Mouse (Mus musculus) urinary bladder, postnatal 25 days (tissue): Measurements from ENCODE around the gene Kcnip1.

Experiments used
- DNase-seq: peaks from one replicate; pipeline ENCODE4 v3.0.0; 2022; ENCODE audit warnings: low spot score

The Kcnip1 gene

DNA sequence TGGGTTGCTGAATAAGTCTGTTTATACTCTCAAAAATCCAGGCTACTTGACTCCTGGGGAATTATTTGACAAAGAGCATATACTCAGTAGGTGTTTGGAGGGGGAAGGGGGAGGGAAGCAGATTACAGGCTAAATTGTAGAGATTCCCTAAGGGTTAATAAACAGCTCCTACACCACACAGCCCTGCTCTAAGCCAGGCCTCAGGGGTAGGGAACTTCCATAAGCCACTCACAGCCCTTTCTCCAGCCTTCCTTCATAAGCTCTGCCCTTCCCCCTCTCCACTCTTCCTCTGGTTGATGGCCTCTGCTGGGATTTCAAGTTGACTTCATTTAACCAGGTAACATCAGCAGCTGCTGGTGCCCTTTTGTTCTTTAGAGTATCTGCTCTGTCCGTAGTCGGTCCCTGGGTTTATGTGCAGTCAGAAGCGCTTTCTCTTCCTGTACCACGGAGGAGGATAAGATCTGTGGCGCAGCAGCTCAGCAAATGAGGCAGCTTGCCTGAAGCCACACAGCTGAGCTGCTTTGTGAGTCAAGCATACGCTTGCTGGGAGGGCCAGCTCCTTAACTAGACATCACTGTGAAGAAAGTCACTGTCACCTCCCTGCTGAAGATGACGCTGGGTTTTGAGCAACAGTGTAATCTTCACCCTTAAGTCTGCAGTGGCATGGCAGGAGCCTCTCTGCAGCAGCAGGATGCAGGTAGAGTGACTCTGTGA, 54.2 kb downstream of the Kcnip1 start:
- DNase-seq: no peak

DNA sequence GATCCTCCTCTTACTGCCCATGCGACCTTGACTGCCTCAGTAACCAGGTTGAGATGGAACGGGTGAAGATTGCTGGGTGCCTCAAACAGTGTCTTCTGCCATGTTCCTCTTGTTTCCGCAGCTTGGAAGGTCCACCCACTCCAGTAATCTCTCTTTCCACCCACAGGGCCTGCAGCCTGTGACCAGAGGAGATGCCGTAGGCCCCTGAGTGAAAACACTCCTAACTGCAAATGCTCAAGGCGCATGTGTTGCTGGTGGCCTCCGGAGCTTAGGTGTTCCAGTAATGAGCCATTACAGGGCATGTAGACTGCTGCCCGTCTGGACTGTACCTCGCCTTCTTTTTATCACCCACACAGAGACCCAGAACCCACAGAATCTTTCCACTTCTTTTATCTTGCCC, 55.3 kb downstream of the Kcnip1 start:
- no peak for DNase-seq

DNA sequence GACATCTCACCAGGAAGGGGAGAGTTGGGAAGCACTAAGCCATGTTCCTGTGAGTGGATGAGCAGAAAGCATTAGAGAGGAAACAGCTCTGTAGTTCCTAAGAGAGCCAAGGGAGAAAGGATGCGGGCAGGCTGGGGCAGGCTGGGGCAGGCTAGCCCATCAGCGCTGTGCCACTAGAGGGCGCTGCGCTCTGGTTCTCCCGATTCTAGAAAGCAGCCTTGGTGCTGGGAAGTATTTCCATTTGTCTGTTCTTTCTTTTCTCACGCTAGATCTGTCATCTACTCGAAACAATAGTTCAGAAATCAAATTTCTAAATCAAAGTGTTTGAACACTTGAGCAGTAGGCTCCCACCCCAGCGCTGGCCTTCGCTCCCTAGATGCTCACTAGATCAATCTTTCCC, 58.7 kb downstream of the Kcnip1 start:
- no peak for DNase-seq

DNA sequence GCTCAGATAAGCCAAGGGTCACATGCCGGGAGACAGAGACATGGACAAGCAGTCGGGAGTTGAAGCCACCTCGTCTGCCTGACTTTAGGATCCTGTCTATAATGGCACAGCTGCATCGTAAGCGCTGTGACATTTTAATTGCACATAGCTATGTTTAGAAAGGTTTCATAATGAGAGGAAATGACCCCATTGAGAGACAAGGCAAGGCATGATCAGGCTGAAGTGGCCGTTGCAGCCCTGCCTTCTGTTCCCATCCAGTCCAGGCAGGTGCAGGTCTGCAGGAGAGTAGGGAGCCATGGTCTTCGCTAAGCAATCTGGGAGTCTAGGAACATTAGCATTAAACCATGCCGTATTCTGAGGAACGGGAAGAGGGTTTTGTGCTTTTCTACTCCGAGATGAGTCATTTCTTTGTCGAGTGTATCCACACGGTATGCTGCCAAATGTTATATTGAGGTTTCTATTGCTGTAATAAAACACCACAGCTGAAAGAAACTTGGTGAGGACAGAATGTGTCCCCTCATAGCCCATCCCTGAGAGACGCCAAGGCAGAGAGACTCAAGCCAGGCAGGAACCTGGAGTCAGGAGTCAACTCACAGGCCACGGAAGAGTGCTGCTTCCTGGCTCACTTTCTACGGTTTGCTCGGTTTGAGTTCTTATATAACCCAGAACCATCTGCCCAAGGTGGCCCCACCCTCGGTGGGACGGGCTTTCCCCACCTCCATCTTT, 60.4 kb downstream of the Kcnip1 start:
- no peak for DNase-seq

DNA sequence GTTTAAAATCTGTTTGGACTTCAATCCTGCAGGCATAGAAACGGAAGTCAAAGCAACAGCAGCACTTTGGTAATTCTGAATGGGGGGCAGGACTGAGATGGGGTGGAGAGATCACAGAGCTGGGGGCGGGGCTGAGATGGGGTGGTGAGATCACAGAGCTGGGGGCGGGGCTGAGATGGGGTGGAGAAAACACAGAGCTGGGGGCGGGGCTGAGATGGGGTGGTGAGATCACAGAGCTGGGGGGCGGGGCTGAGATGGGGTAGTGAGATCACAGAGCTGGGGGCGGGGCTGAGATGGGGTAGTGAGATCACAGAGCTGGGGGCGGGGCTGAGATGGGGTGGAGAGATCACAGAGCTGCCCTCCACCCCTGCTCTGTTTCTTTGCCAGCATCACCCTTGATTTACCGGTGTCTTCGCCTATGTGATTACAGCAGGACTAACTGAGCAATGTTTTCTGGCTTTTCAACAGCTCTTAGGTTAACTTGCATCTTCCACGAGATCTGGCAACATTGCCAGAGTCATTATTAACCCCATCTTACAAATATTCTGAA, 61.0 kb downstream of the Kcnip1 start:
- DNase-seq: peak; percentile 9

DNA sequence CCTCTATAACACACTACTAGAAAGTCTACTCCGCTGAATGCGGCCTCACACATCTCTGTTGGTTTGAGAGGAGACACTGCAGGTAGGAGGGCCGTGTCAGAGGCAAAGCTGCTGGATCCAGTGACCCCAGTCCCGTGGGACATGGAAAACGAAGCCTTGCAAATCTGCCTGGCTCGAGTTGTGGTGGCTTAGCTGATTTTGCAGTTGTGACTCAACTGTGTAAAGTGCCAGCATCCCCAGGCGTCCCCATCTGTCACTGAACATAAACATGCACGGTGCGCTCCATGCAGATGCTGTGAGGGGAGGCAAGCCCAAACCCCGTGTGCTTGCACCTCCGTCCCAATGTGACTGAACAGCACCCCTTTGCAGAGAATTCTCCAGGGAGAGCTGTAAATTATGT, 63.5 kb downstream of the Kcnip1 start:
- no peak for DNase-seq

DNA sequence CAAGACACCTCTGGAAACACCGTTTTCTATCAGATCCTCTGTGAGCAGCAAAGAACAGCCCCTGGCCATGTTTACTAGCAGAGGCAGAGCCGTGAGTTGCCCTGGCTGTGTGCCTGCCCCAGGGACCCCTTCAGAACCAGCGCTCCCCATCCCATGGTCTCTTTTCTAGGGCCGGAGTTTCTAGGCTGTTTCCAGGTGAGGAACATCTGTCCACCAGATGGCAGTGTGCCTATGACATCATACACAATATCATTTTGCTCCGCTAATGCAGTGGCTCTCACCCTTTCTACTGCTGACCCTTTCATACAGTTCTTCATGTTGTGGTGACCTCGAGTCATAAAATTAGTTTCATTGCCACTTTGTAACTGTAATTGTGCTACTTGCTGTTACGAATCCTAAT, 64.3 kb downstream of the Kcnip1 start:
- peak; percentile 15 for DNase-seq

DNA sequence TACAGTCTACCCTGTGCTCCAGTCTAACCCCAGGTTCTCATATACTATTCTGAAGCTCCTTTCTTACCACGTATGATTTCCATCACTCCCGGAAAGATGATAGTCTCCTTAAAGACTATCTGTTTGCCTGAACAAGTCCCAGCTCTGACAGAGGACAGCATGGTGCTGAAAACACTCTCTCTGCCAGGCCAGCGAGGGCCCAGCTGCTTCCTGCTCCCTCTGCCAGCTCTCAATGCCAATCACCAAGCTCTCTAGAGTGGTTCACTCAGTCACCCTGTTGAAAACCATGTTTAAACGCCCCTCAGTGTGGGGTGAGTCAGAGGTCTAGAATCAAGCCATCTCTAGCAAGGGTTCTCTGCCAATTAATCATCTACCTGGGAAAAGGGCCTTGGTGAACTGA, 65.1 kb downstream of the Kcnip1 start:
- no peak for DNase-seq

DNA sequence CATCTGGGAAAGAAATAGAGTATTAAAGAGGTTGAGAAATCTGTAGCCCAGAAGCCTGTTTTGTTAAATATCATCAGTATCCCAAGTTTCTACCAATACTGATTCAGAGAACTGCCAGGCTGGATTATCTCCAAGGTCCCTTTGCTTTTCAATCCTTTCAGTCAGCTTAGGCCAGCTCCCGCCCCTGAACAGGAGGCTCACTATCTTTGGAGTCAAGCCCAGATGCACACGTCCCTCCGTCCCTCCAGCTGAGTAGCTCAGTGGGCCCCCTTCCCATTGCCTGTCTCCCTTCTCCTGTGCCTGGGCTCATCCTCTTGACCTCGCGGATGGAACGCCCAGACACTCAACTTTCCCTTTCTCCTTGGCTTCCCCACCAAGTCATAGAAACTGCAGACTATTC, 65.6 kb downstream of the Kcnip1 start:
- DNase-seq: no peak

DNA sequence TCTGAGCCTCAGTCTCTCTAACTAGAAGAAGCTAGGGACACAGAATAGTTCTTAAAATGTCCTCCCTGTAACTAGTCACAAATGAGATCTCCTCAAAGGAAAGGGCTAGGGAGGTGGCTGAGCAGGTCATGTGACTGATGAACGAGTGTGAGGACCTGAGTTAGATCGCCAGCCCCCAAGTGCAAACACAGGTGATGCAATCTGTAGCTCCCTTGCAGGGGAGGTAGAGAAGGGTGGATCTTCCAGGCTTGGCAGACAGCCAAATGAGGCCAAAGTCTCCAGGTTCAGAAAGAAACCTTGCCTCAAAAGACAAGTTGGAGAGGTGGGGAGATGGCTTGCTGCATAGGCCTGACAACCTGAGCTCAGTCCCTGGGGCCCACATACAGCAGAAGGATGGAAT, 66.4 kb downstream of the Kcnip1 start:
- no peak for DNase-seq

DNA sequence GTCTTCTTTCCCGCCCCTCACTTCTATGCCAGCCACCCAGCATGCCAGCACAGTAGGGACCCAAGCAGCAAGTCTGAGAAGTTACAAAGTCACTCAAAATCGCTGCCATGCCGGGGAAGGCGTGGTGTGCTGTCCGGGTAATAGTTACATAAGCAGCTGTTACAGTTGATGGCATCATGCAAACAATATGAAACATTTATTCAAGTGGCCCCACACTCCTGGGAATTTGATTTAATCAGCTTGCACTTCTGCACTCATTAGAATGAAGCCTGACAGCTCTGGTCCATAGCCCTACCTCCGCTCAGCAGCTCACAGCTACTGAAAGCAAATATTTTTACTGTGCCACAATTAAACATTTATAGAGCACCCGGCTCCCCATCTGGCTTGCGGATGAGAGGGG, 67.2 kb downstream of the Kcnip1 start:
- no peak for DNase-seq

DNA sequence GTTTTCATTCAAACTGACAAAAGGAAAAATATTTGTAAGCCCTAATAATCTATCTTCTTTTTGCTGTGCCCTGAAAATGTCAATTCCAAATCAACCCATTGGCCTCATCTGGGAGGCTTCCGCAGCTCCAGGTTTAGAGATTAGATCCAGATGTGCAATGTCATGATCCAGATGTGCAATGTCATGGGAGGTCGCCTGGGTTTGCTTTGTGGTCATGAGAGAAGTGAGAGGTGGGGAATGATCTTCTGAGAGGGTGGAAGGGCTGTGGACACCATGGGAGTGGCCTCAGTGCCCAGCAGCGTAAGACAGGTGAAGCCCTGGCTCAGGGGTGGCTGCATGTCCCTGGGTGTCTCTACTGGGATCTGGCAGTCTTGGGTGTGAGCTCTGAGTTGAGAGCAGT, 69.9 kb downstream of the Kcnip1 start:
- DNase-seq: no peak

DNA sequence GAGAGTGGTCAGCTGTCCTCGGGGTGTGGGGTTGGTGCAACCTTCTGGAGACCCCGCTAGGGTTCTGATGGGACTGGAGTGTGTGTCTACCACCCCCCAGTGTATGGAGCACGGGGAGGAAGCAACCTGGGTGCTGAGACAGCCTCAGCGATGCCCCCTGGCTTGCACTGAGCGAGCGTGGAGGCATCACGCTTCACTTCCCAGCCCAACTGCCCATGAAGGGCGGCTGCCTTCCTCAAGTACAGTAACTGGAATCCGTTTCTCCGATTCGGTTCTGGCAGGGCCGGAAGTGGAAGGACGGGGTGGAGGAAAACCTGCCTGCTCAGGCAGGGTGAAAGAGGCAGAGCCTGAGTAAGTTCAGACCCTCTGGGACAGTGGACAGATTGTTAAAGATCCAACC, 71.5 kb downstream of the Kcnip1 start:
- no peak for DNase-seq

DNA sequence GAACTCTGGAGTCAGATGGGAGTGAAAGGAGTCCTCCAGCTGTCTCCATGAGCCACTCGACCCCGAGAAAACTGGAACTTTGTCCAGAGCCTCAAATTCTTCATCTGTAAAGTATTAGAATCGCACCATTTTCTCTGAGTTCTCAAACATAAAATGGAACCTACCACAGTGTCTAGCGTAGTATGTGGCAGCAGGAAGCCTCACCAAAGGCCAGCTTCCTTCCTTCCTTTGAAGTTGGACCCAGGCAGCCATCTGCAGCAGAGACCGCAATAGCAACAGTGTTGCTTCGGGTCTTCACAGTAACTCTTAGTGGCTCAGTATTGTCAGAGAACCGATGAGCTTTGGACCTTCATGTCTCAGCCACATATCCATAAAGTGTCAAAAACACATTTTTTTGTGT, 73.1 kb downstream of the Kcnip1 start:
- DNase-seq: no peak

DNA sequence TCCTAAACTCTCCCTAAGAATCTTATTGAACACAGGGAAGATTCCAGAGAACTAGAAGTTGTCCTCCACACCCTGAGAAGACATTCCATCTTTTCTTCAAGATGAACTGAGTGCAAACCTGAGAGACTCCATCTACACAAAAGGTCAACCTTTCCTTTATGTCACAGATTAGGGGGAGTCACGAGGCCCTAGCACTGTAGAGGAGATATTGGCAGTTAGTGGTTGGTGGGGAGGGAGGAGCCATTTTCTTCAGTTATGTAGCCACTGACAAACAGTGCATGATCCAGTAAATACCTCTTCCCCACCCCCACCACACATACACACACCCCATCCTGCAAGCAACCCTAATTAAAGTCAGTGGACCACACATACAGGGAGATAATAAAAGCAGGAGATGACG, 74.5 kb downstream of the Kcnip1 start:
- no peak for DNase-seq

DNA sequence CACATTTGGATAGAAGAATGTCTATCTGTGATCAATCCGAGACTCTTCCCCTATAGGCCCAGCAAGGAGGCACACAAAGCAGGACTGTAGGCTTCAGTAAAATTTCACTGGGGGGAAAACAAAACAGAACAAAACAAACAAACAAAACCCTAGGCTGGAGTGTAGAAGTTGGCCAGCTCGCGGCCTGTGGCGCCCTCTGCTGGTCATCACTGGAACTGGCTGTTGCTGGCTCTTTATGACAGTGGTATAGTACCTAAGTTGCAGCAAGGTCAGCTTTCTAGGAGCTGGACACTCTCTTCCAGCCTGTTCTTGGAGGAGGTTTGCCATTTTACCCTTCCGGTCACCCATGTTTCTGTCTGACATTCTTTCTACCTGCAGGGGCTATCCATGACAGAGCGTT, 75.4 kb downstream of the Kcnip1 start:
- DNase-seq: peak; percentile 71

DNA sequence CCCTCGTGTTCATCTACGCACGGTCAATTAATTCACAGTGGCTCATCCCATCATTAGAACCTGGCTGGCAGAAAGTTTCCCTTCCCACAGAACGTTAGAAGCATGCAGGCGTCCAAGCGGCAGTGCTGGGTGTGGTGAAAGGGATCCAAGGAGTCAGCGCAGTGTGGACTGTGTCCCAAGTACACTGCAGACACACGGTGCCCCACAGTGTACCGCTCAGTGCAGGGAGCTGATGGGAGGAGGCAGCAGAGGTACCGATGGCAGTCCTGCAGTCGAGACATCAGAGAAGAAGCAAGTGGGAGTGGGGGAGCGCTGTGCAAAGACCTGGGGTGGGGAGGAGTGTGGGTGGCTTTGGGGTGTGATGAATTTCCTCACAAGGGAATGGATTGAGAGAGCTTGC, 78.7 kb downstream of the Kcnip1 start:
- no peak for DNase-seq

DNA sequence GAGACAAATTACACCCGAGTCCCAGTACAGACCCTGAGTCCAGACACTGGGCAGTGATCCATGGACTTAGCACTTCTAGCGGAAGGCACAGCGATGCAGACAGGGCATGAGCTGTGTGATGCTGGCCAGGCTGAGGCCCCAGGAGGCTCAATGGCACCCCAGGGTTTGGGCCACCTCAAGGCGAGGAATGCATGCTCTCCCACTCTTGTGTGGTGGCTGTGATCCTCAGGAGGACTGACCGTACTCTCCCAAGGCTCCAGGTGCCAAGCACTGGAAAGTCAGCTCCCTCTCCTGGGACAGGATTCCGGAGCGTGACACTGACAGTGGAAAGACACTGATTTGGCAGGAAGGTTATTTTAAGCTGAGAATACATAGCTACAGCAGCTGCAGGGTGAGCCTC, 79.9 kb downstream of the Kcnip1 start:
- no peak for DNase-seq

DNA sequence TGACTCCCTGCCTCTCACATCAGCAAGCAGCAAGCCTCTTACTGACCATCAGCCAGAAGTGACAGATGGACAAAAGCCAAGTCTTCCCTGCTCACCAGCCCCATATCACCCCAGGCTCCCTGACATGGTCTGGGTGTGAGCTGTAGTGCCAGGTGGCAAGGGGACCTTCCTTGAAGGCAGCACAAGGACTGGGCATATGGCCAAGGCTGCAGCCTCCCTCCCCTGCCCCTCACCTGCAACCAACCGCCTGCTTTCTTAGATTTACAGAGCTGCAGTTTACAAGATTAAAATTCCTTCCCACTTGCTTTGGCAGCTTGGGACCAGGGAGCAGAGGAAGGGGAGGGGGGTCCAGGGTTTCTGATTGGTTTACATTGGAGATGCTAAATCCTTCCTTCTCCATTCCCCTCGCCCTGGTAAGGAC, 80.8 kb downstream of the Kcnip1 start:
- DNase-seq: no peak

DNA sequence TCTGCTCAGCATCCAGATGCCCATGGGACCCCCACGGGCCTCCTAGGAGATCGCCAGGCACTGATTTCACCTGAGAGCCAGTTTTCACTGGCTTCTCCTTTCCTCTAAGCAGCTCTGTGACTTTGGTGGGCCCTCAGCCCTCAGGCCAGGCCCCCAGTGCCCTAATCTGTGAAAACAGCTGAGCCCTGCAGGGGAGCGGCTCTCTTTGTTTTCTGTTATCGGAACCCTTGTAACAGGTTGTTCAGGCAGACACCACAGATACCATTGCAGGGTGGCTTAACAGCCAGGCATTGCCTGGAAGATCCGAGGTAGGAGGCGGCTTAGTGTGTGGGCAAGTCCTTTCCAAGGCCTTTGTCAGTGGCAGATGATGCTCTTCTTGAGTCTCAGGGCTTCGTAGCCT, 82.0 kb downstream of the Kcnip1 start:
- no peak for DNase-seq

DNA sequence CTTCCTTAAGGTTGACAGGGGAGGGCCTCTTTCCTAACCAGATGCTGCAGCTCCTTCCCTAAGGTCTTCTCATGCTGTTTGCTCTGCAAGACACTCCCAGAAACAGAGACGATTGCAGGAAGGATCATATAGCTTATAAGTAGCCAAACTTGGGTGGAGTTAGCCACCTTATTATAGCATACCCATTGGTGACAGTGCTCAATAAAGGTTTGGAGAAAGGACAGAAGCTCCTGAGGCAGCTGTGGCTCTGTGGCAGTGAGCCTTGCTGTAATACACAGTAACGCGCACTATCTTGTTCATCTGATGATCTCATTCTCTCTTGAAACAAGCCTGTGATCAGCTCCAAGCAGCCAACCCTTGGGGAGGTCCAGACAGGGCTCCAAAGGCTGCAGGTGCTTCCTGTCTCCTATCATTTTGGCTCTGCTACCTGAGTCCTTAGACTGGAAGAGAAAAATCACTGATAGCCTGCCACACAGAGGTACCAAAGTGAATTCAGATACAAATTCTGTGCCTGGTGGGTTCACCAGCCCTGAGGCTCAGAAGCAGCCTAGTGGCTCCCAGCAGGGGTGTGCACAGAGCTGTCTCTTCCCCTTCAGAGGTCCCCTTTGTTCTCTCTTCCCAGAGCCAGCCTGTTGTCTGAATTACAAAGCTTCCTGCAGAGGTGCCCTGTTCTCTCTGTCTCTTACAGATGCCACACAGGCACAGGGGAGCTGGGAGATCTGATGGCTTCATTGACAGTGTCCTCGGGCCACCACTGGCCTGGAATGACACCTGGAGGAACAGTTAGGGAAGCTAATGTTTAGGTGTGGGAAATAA, 84.4 kb downstream of the Kcnip1 start:
- no peak for DNase-seq

DNA sequence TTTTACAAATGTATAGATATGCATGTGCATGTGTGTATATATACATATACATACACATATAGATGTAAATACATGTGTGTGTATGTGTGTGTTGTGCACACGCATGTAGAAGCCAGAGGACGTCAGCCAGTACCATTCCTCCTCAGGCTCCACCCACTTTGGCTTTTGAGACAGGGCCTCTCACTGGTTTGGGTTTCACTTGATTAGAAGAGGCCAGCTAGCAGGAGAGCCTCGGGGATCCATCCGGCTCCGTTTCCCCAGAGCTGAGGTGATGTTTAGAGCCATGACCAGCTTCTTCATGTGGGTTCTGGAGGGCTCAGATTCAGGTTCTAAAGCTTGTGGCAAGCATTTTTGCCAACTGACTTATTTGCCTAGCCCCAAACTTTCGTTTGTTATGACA, 89.5 kb downstream of the Kcnip1 start:
- DNase-seq: no peak

DNA sequence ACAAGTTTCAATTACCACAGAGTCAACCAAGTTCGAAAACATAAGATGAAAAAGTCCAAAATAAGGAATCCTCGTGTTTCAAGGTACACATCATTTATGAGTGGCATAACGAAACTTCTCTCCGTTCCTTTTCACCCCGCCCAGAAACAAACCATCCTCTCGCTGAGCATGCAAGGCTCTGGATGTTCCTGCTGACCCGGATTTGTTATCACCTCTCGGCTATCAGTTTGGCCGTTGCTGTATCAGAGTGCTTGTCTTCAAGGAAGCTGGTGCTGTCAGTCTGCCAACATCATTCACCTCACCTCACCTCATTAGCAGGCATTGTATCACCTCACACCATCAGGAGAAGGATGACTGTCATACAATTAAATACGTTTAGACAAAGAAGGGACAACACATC, 90.6 kb downstream of the Kcnip1 start:
- DNase-seq: no peak
